Mouse (Mus musculus): ENCODE results near the gene Tead3. TPM values are rescaled to one million over a fixed set of nuclear protein-coding genes. Genes with fewer than 3 reads are reported as not detected.

The Tead3 gene
- polyA plus RNA-seq, 1 experiment from 2014 or later: 13.3 TPM

DNA sequence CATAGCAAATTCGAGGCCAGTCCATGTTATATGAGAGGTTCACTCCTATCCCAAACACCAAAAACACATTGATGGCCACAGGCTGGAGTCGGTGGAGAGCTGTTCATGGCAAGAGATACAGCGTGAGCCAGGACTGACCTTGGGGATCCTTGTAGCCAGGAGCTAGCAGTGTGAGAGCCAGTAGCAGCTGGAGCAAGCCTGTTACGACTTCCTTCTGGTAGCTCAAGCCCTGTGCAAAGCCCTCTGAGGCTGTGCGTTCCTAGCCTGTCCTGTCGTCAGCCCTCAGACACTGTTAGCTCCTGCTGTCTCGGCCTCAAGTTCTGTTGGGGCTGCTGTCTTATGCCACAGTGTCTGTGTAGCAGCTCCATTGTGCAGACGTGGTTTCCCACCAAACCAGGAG is 26.8 kb downstream of the Tead3 start:
- H3K4me3 ChIP-seq (ENCODE audit: low read depth, low read length): no peak overlapping the region
- no peak for ATAC-seq (replicated peaks; ENCODE audit: low FRiP score, low TSS enrichment, low read depth)
- H3K9ac ChIP-seq (ENCODE audit: low read length): no peak overlapping the region
- no peak overlapping the region for H3K4me2 ChIP-seq (ENCODE audit: low read length)
- H3K4me1 ChIP-seq (replicated peaks; ENCODE audit: control insufficient read depth, insufficient read depth, low read length): peaks cover 12% of the 10 kb centered on the region
- WGBS: 75% methylated on average over 8 of the region's 8 CpGs
- no peaks in the 10 kb centered on the region for H3K27me3 ChIP-seq (replicated peaks; ENCODE audit: control insufficient read depth, insufficient read depth, low read length)
- H3K9me3 ChIP-seq (ENCODE audit: control insufficient read depth, low read length): no peaks in the 10 kb centered on the region
- no peak overlapping the region for H3K27ac ChIP-seq (ENCODE audit: low read depth)
- no peak for DNase-seq (ENCODE audit: low spot score)
- peaks cover 47% of the 10 kb centered on the region for H3K36me3 ChIP-seq (ENCODE audit: control insufficient read depth, insufficient read depth, low read length)

DNA sequence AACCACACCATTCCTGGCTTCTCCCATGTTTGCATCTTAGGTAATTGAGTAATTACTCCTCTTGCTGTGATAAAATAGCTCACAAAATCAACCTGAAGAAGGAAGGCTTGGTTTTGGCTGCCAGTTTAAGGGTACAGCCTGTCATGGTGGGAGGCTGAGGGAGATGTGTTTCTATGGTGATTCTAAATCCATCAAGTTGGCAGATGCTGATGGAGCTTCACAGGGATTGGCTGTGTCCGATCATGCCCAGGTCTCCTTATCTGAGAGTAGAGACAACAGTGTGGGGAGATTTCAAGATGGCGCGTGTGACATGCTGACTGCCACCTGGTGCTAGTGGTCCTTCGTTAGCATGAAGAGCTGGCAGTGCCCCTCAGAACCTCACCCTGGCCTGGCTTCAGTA is 28.9 kb downstream of the Tead3 start:
- no peaks in the 10 kb centered on the region for H3K4me1 ChIP-seq (replicated peaks; ENCODE audit: control insufficient read depth, insufficient read depth, low read length)
- no peak overlapping the region for H3K4me2 ChIP-seq (ENCODE audit: low read length)
- ATAC-seq (replicated peaks; ENCODE audit: low FRiP score, low TSS enrichment, low read depth) (no peak), DNase-seq (ENCODE audit: low spot score) (no peak)
- no peaks in the 10 kb centered on the region for H3K9me3 ChIP-seq (ENCODE audit: control insufficient read depth, low read length)
- no peaks in the 10 kb centered on the region for H3K27me3 ChIP-seq (replicated peaks; ENCODE audit: control insufficient read depth, insufficient read depth, low read length)
- peaks cover 67% of the 10 kb centered on the region for H3K36me3 ChIP-seq (ENCODE audit: control insufficient read depth, insufficient read depth, low read length)
- H3K27ac ChIP-seq (ENCODE audit: low read depth): no peak overlapping the region
- no peak overlapping the region for H3K4me3 ChIP-seq (ENCODE audit: low read depth, low read length)
- WGBS: 94% methylated on average over 4 of the region's 4 CpGs
- H3K9ac ChIP-seq (ENCODE audit: low read length): no peak overlapping the region

DNA sequence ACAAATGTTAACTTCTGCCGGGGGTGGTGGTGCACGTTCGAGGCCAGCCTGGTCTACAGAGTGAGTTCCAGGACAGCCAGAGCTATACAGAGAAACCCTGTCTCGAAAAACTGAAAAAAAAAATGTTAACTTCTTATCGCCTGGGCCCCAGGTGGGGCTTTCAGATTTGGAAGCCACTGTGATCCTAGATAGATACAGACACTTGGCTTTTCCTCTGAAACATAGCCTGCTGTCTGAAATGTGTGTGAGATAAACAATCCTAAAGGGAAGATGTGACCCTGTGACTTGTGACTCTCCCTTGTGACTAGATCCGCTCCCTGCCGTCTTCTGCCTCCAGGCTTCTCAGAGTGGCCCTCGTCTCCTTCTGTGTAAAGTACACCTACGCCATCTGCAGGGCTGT is 32.9 kb downstream of the Tead3 start:
- Histone ChIP-seq H3K4me2 (ENCODE audit: low read length) (no peak overlapping the region), H3K9ac (ENCODE audit: low read length) (no peak overlapping the region), H3K9me3 (ENCODE audit: control insufficient read depth, low read length) (no peaks in the 10 kb centered on the region), H3K27me3 (replicated peaks; ENCODE audit: control insufficient read depth, insufficient read depth, low read length) (no peaks in the 10 kb centered on the region), H3K4me3 (ENCODE audit: low read depth, low read length) (no peak overlapping the region), H3K4me1 (replicated peaks; ENCODE audit: control insufficient read depth, insufficient read depth, low read length) (peaks cover 9% of the 10 kb centered on the region; the same call in 1 of the 2 replicates), H3K36me3 (ENCODE audit: control insufficient read depth, insufficient read depth, low read length) (peaks cover 65% of the 10 kb centered on the region), H3K27ac (ENCODE audit: low read depth) (no peak overlapping the region)
- DNase-seq (ENCODE audit: low spot score) (no peak), ATAC-seq (replicated peaks; ENCODE audit: low FRiP score, low TSS enrichment, low read depth) (no peak)
- WGBS: 84% methylated on average over 9 of the region's 9 CpGs

DNA sequence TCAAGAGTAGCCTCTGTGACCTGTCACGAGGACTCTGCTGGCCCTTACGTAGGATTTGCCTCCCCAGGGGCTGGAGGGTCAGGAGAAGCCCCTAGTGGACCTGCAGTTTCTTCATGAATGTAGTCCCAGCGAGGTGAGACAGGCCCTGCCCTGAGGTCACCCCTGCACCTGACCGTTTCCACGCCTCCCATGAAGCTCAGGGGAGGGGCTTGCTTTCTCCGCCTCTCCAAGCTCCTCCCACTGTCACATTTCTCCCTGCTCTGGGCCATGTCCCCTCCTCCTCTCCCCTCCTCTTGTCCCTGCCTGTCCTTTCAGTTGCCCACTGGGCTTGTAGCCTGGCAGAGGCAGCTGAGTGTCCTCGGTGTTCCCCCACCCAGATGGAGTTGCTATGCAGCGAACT is 33.5 kb downstream of the Tead3 start:
- no peaks in the 10 kb centered on the region for H3K27me3 ChIP-seq (replicated peaks; ENCODE audit: control insufficient read depth, insufficient read depth, low read length)
- DNase-seq (ENCODE audit: low spot score): no peak
- no peak overlapping the region for H3K4me2 ChIP-seq (ENCODE audit: low read length)
- no peaks in the 10 kb centered on the region for H3K9me3 ChIP-seq (ENCODE audit: control insufficient read depth, low read length)
- H3K9ac ChIP-seq (ENCODE audit: low read length): no peak overlapping the region
- 73% methylated on average over 8 of the region's 8 CpGs for WGBS
- ATAC-seq (replicated peaks; ENCODE audit: low FRiP score, low TSS enrichment, low read depth): no peak
- no peak overlapping the region for H3K4me3 ChIP-seq (ENCODE audit: low read depth, low read length)
- no peak overlapping the region for H3K27ac ChIP-seq (ENCODE audit: low read depth)
- peaks cover 60% of the 10 kb centered on the region for H3K36me3 ChIP-seq (ENCODE audit: control insufficient read depth, insufficient read depth, low read length)
- peaks cover 9% of the 10 kb centered on the region; the same call in 1 of the 2 replicates for H3K4me1 ChIP-seq (replicated peaks; ENCODE audit: control insufficient read depth, insufficient read depth, low read length)

DNA sequence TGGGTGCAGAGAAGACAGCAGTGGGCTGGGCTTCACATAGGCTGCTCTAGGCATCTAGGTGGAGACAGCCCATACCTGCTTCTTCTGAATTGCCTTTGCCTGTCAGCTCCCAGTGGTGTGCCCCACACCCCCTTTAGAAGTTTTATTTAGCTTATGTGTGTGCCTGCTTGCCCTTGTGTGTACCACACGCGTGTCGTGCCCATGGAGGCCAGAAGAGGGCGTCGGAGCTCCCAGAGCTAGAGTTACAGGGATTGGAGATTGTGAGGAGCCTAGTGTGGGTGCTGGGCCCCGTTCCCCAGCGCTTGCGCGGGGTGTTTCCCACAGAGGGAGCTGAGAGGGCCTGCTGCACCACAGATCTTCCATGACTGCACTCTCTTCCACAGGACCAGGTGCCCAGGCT is 34.1 kb downstream of the Tead3 start:
- H3K4me2 ChIP-seq (ENCODE audit: low read length): no peak overlapping the region
- peaks cover 9% of the 10 kb centered on the region; the same call in 1 of the 2 replicates for H3K4me1 ChIP-seq (replicated peaks; ENCODE audit: control insufficient read depth, insufficient read depth, low read length)
- DNase-seq (ENCODE audit: low spot score) (no peak), ATAC-seq (replicated peaks; ENCODE audit: low FRiP score, low TSS enrichment, low read depth) (no peak)
- peaks cover 57% of the 10 kb centered on the region for H3K36me3 ChIP-seq (ENCODE audit: control insufficient read depth, insufficient read depth, low read length)
- no peak overlapping the region for H3K4me3 ChIP-seq (ENCODE audit: low read depth, low read length)
- H3K27ac ChIP-seq (ENCODE audit: low read depth): no peak overlapping the region
- WGBS: 91% methylated on average over 9 of the region's 9 CpGs
- no peaks in the 10 kb centered on the region for H3K27me3 ChIP-seq (replicated peaks; ENCODE audit: control insufficient read depth, insufficient read depth, low read length)
- H3K9me3 ChIP-seq (ENCODE audit: control insufficient read depth, low read length): no peaks in the 10 kb centered on the region
- no peak overlapping the region for H3K9ac ChIP-seq (ENCODE audit: low read length)

DNA sequence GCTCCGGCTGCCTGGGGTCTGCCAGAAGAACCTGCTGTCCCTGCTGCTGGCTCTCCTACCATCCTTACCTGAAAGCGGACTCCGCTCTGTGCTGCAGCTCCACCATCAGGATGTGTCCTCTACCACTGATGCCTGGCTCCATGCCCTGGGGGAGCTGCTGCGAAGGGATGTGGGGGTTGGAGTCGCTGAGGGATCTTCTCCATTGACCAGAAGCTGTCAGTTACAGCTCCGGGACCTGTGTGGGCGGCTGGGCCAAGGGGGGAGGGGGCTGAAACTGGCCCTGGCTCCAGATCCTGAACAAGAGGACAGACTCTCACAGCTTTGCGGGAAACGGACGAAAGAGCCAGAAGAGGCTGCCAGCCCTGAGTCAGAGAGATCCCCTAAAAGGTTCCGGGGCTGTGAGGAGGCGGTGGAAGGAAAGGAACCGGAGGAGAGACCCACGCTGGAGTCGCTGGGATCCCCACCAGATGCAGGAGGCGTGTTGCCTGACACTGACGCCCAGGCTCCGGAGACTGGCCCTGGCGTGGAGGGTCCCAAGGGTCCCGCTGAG is 34.9 kb downstream of the Tead3 start:
- Histone ChIP-seq H3K27me3 (replicated peaks; ENCODE audit: control insufficient read depth, insufficient read depth, low read length) (no peaks in the 10 kb centered on the region), H3K9me3 (ENCODE audit: control insufficient read depth, low read length) (no peaks in the 10 kb centered on the region), H3K9ac (ENCODE audit: low read length) (no peak overlapping the region), H3K36me3 (ENCODE audit: control insufficient read depth, insufficient read depth, low read length) (peaks cover 50% of the 10 kb centered on the region), H3K4me3 (ENCODE audit: low read depth, low read length) (no peak overlapping the region), H3K27ac (ENCODE audit: low read depth) (no peak overlapping the region), H3K4me1 (replicated peaks; ENCODE audit: control insufficient read depth, insufficient read depth, low read length) (peaks cover 9% of the 10 kb centered on the region; the same call in 1 of the 2 replicates), H3K4me2 (ENCODE audit: low read length) (no peak overlapping the region)
- 90% methylated on average over 20 of the region's 20 CpGs for WGBS
- ATAC-seq (replicated peaks; ENCODE audit: low FRiP score, low TSS enrichment, low read depth) (no peak), DNase-seq (ENCODE audit: low spot score) (no peak)

DNA sequence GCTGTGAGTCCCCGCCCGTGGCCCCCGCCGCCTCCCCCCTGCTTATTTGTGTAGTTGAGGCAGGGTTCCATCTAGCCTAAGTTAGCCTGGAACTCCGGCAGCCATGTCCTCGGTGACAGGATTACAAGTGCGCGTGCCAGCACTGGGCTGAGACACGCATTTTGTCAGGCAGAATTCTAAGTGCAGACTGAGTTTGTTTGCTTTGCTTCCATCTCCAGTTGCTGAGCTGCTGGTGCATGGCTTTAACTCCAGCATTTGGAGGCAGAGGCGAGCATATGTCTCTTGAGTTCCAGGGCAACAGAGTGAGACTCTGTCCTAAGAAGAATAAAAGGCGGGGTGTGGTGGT is 36.8 kb downstream of the Tead3 start:
- Histone ChIP-seq H3K27ac (ENCODE audit: low read depth) (peak overlapping the region; percentile 81), H3K27me3 (replicated peaks; ENCODE audit: control insufficient read depth, insufficient read depth, low read length) (no peaks in the 10 kb centered on the region), H3K4me2 (ENCODE audit: low read length) (peak overlapping the region; percentile 73), H3K9me3 (ENCODE audit: control insufficient read depth, low read length) (no peaks in the 10 kb centered on the region), H3K9ac (ENCODE audit: low read length) (peak overlapping the region; percentile 82), H3K36me3 (ENCODE audit: control insufficient read depth, insufficient read depth, low read length) (peaks cover 32% of the 10 kb centered on the region), H3K4me3 (ENCODE audit: low read depth, low read length) (peak overlapping the region; percentile 55), H3K4me1 (replicated peaks; ENCODE audit: control insufficient read depth, insufficient read depth, low read length) (peaks cover 9% of the 10 kb centered on the region; the same call in 1 of the 2 replicates)
- 1% methylated on average over 11 of the region's 11 CpGs for WGBS
- no peak for DNase-seq (ENCODE audit: low spot score)
- ATAC-seq (replicated peaks; ENCODE audit: low FRiP score, low TSS enrichment, low read depth): peak; percentile 3; the same call in 1 of the 2 replicates

DNA sequence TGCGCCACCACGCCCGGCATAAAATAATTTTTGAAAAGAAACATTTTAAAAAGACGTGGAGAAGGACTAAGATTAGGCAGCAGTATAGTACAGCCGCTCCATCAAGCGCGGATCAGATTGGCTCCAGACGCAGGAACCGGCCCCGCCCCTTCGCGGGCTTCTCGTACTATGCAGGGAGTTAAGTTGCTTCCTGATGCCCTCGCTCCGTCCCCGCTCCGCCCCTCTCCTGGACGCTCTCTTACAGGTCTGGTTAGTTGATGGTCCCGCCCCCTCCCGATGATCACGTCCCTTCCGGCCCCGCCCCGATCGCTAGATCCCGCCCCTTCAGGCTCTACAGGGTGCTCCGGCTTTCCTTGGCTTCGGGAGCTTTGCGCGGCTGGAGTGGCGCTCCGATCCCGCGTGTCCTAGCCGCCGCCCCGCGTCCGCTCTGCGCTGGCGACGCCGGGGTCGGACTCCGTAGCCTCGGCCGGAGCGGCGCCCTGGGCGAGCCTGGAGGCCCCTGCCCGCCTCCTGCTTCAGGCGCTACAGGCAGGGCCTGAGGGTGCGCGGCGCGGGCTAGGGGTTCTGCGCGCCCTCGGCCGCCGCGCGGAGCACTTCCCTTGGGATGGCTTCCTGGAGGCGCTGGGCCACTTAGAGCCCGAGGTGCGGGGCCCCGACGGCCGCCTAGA is 37.3 kb downstream of the Tead3 start, which contains the start of gene Fance:
TSS of gene Fance (plus strand) at position 308 of the 668 bp plus-strand sequence.
- ATAC-seq (replicated peaks; ENCODE audit: low FRiP score, low TSS enrichment, low read depth) (peak; percentile 97), DNase-seq (ENCODE audit: low spot score) (peak; percentile 98)
- peak within 1 kb of the TSS; percentile 73 for H3K4me2 ChIP-seq (ENCODE audit: low read length)
- no peaks in the 10 kb centered on the region for H3K27me3 ChIP-seq (replicated peaks; ENCODE audit: control insufficient read depth, insufficient read depth, low read length)
- H3K4me1 ChIP-seq (replicated peaks; ENCODE audit: control insufficient read depth, insufficient read depth, low read length): peaks cover 14% of the 10 kb centered on the region; the same call in 1 of the 2 replicates
- H3K27ac ChIP-seq (ENCODE audit: low read depth): peak within 1 kb of the TSS; percentile 81
- no peaks in the 10 kb centered on the region for H3K9me3 ChIP-seq (ENCODE audit: control insufficient read depth, low read length)
- under 1% methylated on average over 66 of the region's 69 CpGs for WGBS
- H3K36me3 ChIP-seq (ENCODE audit: control insufficient read depth, insufficient read depth, low read length): peaks cover 27% of the 10 kb centered on the region
- peak within 1 kb of the TSS; percentile 82 for H3K9ac ChIP-seq (ENCODE audit: low read length)
- H3K4me3 ChIP-seq (ENCODE audit: low read depth, low read length): peak within 1 kb of the TSS; percentile 55

All from intestine, embryonic 14.5 days (tissue).